Mouse (Mus musculus): Measurements from ENCODE around the gene Dnah7c.
"Not testable (repeated sequence)": the region's sequence is repeated elsewhere in the genome, so short reads cannot be mapped to it uniquely, and the experiment has no call there.

Gene Dnah7c

DNA sequence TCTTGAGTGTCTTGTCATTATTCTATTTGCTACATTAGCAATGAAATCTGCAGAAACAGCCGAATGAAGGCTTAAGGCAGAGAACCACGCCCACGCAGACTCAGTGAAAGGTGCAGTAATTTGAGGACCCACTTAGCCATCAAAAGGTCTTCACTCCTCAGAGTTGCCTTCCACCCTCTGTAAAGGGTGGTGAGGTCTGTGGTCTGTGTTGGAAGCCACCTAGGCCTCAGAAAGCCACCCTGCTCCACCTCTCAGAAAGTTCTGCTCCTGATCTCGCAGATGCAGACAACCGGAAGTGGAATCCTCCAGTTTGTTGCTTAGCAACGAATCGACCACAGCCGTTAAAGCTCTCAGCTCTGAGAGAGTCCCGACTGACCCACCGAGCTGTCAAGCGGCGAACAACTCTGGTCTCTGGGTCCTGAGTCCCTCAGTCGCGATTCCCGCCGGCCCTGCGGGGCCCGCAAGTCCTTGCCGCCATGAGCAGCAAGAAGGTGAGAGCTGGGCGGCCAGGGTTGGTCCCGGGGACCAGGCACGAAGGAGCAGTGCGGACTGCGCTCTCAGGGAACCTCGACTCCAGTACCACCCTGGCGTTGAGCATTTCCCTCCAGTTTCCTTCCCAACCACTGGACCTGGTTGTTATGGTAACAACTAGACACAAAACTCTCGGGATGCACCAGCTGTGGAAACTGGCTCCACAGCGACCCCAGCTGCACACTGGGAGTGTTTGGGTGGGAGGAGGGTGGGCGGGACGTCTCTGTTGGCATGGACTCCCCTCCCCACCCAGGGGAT, at the start of gene Dnah7c:
Gene Dnah7c, plus strand, starts transcription at position 456 of the 789 bp plus-strand sequence.
- no peak for DNase-seq

DNA sequence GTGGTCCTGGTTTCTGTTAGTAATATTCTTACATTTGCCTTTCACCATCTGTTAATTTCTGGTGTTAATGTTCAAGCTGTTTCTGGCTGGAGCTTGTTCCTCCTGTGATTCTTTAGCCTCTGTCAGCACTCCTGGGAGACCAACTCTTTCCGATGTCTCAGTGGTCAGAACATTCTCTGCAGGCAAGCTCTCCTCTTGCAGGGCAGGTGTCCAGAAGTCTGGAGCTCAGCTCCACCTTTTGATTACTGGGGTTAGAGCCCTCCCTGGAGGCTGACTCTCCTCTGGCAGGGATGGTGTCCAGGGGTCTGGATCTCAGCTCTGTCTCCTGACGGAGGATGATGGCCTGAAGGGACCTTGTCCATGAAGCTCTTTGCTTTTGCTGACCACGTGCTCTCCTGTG, 44.8 kb upstream of the Dnah7c start:
- not testable (repeated sequence) for DNase-seq

DNA sequence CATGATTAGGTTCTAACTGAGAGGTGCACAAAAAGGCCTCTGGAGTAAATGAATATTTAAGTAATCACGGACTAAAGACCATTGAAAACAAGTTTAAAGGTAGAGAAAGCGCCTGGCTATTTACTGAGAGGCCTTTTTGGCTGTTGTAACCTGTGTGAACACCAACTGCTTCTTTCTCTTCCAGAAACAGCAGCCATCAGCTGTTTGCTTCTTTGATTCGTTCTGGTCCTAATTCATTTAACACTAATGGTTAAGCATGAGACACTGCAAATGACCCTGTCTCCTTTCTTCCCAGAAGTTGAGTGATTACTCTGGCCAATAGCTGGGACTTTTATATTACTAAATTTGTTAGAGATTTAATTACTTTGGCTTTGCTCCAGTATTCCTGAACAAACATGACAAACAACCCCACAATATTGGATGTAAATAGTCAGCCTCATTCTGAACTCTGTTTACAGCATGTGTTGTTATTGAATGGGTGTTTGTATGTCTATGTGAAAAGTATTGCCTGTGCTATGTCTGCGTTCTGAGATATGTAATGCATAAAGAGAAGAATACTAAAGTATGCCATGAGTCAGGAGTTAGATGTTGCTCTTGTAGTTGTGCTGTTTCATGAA, 30.6 kb upstream of the Dnah7c start:
- DNase-seq = not testable (repeated sequence)

DNA sequence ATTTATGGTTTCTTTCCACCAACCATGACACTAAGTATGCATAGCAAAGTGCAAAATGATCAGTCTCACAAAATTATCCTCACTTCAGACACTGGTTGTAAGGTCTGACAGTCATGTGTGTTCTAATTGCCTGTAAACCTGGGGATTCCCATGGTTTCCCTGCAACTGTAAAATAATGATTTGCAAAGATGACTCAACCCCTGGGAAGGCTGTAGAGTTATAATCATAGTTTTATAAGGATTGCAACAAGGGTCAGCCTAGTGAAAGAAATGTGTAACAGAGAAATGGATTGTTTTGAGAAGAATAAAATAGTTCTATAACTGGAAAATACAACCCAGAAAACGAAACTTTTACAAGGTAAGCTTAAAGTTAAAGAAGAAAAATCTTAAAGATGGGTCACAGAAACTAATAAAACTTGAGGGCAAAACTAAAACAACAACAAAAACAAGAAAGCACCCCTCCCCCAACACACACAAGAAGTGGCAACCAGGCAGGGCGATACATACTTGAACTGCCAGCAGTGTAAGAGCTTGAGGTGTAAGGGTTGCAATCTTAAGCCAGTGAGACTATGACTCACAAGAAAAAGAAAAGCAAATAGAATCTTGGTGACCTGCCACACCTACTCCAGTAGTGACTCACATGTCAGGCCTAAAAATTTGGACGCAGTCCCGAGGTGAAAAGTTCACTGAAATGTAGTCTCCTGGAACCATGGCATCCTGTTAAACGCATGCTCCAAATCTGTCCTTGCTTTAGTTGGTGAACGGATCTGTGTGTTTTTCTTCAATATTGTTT, 16.9 kb upstream of the Dnah7c start:
- peak; percentile 48 for DNase-seq

DNA sequence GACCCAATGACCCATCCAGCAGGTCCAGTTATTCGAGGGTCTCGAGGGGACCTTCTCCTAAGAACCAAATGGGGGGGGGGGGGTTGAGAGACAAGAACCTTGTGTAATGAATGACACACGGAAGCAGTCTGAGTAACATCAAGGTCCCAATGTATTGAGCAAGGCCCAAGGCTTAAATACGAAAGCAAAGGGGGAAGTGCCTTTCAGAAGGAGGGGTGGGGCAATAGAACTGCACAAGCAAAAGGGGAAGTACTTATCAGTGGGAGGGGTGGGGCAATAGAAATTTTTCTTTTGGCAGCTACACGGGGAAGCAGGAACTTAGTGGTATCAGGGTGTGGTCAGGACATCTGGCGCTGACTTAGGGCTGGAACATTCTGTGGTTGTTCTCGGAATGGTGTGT, 10.6 kb upstream of the Dnah7c start:
- not testable (repeated sequence) for DNase-seq

DNA sequence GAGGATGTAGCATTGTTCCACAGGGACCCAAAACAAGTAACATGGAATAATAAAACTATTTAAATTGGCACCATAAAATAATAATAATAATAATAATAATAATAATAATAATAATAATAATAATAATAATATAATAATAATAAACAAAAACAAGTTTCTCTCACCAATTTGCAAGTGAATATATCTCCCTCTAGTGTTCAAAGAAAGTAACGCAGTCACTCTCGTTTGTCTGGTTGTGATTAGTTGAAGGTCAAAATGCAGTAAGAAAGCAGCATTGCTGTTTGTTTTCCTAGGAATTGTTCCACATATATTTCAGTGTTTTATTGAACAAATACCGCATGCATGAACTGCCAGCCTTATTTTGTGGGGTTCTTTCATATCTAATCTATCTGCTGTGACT, 8.4 kb upstream of the Dnah7c start:
- not testable (repeated sequence) for DNase-seq

DNA sequence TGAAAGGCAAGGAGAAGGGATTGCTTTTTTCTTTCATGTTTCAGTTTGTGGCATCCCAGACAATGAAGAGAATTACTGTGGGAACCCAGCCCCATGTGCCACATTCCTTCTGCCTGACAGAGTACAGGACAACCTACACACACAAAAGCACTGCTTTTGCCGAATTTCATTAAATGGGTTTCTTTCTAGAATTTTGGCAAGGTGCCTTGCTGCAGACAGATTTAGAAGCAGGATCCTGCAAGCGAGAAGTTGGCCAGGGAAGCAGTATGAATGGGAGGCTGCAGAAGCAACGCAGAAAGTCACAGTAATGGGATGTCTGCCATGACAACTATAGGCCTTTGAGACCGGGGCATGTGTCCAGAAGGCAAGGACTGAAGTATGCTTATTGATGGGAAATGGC, 6.4 kb upstream of the Dnah7c start:
- DNase-seq = not testable (repeated sequence)

DNA sequence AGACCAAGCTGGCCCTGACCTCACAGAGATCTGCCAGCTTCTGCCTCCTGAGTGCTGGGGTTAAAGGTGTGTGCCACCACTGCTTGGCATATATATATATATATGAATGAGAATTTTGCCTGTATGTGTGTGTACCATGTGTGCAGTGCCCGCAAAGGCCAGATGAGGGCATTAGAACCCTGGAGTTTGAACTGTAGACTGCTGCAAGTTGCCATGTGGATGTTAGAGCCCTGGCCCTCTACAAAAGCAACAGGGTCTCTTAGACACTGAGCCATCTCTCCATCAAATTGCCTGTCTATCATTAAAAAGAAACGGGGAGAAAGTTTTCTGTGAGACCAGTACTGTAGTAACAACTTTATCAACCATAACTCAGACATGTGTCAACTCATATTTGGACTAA, 3.0 kb downstream of the Dnah7c start:
- DNase-seq = no peak

DNA sequence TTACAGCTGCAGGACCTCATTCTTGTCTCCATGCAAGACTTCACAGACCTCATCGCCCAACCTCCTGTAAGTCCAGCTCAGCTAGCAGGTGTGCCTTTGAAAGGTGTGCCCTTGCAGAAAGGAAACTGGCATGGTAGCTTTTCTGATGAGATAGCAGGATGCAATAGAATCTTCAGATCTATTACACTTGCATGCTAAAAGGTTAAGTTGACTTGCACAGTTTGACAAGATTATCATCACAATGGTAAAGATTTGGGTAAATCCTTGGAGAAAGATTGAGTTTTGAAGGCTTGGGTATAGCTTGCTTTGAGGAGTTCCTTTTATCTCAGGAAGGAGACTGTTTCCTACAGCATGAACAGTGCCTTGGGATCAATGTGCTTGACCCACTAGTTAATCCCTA, 89.3 kb downstream of the Dnah7c start:
- not testable (repeated sequence) for DNase-seq

DNA sequence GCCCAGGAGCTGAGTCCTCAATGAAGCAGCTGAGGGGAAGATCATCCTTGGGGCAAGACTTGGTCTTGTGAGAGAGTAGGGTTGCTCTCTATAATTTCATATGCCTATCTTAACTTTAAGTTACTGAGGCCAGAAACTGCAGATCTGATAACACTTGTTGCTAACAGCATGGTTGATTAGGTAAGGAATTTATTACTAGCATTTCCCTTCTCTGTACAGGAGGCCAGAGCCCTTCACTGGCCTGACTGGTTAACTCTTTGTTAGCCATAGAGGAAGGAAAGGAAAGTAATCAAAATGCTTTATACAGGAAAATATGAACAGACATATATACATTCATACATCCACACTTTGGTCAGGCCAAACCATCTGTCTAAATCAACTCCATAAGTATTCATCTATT, 95.6 kb downstream of the Dnah7c start:
- DNase-seq = no peak

DNA sequence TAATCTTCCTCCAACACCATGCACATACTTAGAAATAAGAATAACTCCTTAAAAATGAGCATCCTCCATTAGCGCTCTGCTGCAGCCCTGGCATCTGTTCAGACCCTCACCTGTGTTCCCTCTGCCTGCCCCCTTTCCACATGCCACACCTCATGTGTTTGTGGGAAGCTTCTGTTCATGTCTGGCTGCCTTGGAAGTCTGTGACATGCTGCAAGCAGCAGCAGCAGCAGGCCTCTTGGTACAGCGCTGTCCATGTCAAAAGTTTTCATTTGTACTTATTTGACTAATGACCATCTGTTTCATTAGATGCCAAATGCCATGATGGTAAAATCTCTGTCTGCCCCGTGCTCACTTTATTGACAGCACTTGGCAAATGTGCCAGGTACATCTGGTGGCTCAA, 101.1 kb downstream of the Dnah7c start:
- DNase-seq = not testable (repeated sequence)

DNA sequence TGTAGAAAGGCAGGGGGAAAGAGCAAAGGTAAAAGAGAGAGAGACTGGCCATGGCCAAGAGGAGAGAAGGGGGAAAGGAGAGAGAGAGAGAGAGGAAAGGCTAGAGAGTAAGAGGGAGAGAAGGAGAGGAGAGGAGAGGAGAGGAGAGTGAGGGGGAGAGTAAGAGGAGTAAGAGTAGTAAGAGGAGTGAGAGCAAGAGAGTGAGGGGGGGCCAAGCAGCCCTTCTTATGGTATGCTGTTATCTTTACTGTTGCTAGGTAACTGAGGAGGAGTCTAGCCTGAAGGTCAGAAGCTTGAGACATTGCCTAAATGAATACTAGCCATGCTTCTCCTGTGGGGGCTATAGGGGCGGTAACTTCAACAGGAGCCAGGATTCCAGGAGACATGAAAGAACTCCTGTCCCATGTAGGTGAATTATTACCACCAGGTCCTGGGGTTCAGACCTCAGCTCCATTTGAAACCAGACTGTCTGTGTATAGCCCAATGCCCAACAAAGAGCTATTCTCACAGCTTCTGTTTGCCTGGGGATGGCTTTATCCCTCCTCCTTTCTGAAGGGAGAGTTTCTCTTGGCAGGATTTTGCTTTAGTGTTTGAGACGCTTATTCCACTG, 119.5 kb downstream of the Dnah7c start:
- DNase-seq = no peak

DNA sequence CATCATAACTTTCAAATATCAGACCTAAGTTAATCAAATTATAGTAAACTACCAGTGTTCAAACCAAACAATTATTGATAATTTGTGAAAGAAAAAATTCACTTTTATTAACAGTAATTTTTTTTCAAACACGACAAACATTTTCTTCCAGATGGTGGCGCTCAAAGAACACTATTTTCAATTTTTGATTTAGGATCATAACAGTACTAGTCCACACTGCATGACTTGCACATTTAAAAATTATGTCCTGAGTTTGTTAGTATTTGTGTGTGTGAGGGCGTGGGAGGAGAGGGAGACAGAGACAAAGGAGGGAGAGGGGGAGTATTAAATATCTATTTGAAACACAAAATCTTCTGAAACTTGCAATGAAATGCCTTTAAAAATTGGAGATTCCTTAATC, 155.0 kb downstream of the Dnah7c start:
- DNase-seq = no peak

DNA sequence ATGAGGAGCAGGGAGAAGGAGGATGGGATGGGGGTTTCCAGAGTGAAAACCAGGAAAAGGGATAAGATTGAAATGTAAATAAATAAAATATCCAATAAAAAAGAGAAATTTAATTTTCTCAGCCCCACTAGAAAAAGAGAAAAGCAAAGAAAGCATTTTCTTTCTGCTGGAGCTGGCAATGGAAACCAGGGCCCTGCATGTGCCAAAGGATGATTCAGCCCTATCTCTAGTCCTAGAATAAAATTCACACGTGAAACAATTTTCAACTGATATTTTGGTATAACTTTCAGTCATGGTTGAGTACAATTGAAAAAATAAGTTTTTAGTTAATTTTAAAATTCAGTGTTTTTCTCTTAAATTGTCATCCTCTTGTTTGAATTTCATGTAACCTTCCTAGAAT, 168.4 kb downstream of the Dnah7c start:
- not testable (repeated sequence) for DNase-seq

DNA sequence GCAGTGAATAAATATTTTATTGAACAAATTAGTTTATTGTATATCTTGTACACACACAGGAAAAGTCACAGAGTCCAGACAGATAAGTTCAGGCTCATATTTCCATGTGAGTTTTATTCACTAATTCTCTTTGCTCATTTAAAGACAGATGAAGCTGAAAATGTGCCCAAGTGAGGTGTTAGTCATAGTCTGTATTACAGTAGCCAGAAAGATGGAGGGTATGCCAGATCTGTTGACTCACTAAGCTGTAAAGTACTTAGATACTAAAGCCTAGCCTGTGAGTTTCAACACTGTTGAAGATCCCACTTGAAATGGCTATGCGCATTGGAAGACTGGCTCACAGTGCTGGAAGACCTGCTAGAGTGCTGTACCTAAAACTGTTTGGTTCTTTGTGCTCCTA, 171.0 kb downstream of the Dnah7c start:
- not testable (repeated sequence) for DNase-seq

DNA sequence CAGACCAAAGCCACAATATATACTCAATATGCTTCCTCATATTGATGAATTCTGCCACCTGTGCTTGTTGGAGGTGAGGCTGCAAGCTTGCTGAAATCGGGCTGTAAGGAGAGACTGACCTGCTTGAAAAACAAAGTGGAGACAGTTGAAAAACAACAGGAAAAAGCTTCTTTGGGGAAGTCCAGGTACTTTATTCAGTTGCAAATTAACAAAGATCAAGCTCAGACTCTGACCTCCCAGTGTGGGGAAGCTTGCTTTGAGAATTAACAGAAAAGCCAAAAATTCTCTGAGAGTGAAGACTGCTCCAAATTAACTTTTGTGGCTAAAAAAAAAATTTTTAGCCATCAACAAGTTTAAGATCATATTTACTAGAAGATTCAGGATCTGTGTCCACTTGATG, 194.9 kb downstream of the Dnah7c start:
- DNase-seq = no peak

DNA sequence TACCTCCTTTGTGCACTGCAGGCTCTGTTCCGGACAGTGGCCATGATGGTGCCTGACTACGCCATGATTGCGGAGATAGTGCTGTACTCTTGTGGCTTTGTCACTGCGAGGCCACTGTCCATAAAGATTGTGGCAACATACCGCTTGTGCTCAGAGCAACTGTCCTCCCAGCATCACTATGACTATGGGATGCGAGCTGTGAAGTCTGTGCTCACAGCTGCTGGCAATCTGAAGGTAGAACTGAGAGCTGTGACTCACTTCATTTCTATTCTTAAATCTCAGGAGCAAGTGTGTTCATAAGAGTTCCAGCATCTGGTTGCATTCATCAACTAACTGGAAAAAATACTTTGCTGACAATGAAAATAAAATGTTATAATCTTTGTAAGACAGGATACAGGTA, 200.5 kb downstream of the Dnah7c start:
- DNase-seq = not testable (repeated sequence)

DNA sequence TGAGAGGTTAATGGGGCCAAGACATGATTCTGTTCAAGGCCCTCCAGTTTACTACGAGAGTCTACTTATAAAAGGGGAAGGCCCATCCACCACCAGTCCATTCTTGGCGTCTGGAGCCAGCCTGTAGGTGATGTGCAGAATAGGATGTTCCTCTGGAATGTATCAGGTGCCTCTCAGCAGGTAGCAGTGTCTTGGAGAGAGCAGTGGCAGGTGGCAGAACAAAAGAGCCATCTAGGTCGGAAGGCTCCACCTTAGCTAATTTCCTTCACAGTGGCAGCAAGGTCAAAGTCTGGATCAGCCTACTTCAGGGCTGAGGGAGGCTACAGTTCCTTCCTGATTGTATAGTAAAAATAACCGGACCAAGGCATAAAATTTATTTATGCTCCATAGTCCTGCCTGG, 224.4 kb downstream of the Dnah7c start:
- not testable (repeated sequence) for DNase-seq

DNA sequence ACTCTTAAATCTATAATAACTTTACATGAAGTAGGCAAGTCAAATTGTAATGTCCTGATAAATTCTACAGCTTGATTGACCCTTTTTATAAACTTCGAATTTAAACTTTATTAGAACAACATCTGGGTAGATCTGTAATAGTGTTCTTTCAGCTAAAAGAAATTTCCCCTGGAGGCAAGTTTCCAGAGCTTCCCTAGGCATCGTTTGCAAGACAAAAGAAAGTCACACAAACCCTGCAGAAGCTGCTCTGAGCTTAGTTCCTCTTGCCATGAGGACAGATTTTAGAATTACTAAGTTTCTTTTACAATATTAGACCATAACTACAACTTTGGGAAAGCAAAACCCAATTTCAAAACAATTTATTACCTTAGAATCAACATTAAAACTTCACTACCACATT, 227.3 kb downstream of the Dnah7c start:
- DNase-seq = not testable (repeated sequence)

DNA sequence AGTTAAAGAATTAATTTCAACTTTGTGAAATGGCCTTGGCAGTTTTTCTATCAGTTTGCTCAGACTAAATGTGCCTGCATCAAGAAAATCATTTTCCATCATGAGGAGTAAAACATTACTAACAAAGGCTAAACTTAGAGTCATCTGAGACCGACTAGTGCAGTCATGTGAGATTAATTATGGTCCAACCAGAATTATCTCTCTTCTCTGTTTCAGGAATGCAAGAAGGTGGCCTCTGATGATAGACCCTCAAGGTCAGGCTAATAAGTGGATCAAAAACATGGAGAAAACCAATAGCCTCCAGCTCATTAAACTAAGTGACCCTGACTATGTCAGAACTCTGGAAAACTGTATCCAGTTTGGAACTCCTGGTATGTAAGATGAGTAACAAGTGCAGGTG, 299.4 kb downstream of the Dnah7c start:
- DNase-seq = not testable (repeated sequence)

DNA sequence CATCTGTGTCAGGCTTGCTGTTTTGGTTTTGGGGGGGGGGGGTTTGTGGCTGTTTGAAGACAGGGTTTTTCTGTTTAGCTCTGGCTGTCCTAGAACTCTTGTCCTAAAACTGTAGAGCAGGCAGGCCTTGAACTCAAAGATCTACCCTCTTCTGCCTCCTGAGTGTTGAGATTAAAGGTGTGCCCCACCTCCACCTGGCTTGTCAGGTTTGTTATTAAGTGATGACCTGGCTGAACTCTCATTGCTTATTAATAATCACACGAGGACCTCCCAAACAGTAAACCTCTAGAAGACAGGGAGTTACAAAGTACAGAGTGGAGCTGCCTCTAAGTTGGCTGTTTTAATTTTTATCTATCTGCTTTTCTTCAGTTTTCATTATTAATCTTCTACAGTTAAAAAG, 299.9 kb downstream of the Dnah7c start:
- DNase-seq = no peak

DNA sequence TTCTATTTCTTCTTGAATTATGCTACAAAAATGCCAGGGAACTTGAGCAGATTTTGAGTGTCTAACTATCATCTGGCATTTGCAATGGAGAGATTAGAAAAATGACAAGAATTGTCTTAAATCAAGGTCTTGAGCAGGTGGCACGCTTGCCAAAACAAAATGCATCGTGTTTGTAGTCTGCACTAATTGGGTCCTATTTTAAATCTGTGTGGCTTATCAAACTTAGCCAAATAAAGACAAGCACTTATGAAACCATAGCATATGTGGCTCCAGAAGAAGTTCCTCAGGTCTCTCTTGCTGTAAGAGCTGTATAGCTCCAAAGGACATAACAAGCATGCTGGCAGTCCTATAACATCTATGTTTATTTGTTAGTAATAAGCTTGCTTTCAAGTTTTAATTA, 300.3 kb downstream of the Dnah7c start:
- not testable (repeated sequence) for DNase-seq

DNA sequence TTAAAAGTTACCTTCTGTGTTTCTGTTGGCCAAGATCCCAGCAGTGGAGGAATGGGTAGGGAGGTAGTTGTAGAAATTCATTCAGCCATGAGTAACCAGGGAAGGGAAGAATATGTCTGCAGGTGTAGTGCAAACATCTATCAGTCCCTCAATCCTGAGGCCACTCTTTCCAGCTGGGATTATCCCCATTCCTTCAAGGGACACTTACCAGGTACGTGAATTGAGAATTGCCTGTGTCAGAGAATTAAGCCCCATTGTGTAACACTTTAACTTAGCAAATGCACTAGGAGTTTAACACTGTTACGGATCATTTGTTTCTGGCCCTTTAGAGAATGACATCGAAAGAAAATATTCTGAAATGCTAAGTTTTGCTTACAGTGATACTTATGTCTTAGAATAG, 304.3 kb downstream of the Dnah7c start:
- not testable (repeated sequence) for DNase-seq

Measured in lung, postnatal 14 days (tissue).